Mouse (Mus musculus) fat pad, adult 2 months (tissue): ENCODE results near the gene Spred2.

ENCODE experiments used
- DNase-seq: peaks from one replicate; pipeline ENCODE4 v3.0.0-alpha.2; 2011; ENCODE audit warnings: low read depth, low spot score; ENCODE audit errors: extremely low read depth

Spred2 gene

DNA sequence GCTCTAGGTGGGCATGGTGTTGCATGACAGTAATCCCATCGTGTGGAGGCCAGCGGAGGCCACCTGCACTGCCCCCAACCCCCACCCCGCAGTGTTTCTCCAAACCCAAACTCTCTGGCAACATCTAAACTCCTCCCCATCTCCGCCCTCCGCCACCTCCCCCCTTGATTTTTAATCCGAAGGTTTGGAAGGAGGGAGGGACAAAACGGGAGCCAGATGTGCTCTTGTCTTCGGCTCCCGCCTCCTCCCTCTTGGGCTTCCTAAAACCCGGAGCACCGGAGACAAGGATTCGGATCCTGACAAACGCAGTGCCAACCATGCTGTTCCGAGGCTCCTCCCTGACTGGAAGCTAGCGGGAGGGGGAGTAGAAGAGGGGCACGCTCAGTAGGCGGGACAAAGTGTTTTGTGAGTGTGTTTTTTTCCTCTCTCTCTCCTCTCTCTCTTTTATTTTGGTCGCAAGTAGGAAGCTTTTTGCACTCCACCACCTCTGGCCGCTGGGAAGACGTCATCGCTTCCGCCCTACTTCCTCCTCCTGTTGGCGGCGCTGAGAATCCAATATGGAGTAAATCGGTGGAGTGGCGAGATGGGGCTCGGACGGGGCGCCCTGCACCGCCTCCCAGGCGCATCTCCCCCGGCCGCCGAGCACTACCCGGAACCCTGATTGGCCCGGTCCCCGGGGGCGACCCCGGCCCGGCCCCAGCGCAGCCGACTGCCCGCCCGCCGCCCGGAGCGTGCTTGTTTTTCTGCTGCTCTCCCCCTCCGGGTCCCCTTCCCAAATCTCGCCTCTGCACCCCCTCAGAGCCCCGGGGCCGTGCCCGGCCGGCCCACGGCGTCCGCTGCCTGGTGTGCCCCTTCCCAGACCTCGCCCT, at the start of gene Spred2:
Gene Spred2, plus strand, starts transcription at position 488 of the 869 bp plus-strand sequence.
- DNase-seq = peak; percentile 91

DNA sequence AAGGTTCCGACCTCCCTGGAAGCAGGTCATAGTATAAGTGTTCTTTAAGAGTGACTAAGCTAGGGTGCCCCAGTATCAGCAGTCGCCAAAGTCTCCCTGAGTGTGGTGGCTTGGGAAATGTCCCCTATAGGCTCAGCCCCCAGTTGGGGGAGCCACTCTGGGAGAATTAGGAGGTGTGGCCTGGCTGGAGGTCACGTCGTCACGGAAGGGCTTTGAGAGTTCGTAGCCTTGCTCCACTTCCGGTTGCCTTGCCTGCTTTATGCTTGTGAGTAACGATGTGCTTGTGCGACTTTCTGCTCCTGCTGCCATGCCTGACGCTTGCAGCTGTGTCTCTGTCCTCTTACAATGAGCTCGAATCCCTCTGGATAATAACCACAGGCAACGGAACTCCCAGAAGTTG, 48.6 kb upstream of the Spred2 start:
- DNase-seq = no peak

DNA sequence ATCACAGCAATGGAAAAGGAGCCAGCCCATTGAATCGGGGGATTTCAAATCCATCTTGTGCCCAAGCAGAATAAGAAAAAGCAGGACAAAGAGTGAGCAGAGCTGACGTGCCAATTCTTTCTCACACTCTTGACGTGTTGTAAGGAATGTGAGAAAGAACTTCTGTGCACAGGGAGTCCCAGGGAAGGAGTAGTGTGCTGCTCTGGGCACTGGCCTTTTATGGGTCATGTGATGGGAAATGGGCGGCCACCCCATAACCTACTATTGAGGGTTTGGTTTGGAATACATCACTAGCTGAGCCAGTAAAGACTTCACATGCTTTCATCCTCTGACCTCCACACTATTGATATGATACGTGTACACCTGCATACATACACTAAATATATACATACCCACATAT, 48.2 kb upstream of the Spred2 start:
- no peak for DNase-seq

GRCm38 (mm10) chr11:19877239-19877915, 46.8 kb upstream of the Spred2 start:
- peak; percentile 85 for DNase-seq

DNA sequence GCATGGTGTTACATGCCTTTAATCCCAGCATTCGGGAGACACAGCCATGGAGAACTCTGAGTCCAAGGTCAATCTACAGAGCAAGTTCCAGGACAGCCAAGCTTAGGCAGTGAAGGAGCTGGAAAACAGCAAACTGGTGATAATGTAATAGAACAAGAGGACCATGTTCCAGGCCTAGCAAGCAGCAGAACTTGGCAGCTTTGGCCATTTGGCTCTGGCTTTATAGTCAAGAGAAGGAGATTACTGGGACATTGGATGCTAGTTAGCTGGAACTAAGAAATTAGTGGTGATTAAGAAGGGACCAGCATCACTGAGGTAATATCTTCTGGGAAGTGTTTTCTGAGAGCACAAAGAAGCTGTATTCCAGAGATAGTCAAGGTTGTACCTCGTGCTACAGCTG, 42.8 kb upstream of the Spred2 start:
- DNase-seq = no peak

DNA sequence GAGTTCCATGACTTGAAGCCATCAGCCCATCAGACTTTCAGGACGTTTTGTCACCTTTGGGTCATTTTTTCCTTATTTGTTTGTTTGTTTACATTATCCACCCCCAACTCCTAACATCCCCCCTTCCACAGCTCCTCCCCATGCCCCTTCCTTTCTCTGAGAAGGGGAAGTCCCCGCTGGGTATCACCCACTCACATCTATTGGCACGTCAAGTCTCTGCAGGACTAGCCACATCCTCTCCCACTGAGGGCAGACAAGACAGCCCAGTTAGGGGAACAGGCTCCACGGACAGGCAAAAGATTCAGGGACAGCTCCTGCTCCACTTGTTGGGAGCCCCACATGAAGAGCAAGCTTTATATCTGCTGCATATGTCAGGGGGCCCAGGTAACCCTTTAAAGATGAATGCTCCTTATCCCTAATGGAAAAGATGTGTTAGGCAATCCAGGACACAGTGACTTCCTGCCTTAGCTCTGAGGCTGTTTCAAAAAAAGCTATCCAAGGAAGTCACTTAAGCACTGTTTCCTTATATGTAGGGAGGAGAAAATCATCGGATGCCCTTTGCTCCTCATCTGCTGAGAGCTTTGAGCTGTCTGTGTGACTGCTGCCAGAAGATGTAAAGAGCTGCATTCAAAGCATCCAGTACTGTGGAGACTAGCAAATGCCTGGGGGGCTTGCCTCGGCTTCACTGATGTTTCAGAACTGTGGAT, 33.3 kb upstream of the Spred2 start:
- no peak for DNase-seq

GRCm38 (mm10) chr11:19893233-19893632, 30.9 kb upstream of the Spred2 start:
- no peak for DNase-seq

DNA sequence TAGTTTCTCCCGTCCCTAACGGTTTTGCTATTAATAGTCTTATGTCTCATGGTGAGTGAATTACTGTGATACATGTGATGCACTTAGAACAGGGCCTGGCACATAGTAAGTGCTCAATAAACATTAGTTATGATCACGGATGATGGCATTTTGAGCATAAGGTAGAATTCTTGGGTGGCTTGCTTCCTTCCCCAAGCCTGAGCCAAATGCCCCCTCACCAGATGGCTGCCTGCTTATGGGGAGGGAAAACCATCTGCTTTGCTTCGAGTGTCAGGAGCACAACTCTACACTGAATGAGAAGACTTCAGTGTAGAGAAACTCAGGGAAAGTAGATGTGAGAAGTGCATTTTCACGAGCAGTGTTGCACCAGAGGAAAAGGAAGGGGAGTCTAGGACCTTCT, 24.6 kb upstream of the Spred2 start:
- no peak for DNase-seq

GRCm38 (mm10) chr11:19900712-19901111, 23.5 kb upstream of the Spred2 start:
- no peak for DNase-seq

GRCm38 (mm10) chr11:19911216-19911615, 13.0 kb upstream of the Spred2 start:
- DNase-seq = no peak

DNA sequence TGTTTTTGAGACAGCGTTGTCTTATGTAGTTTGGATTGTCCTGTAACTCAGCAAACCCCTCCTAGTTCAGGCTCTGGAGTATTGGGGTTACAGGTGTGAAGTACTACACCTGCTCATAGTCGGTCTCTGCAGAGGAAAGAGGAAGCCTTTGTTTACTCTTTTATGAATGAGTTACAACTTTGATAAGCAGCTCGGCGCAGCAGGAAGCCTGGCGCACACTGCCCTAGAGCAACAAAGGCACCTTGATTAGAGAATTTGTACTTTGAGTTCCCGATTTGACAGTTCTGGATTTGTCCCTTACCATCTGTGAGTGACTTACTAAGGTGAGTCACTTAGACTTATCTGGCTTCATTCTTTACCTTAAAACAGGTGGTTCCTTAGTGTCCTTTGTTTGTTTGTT, 12.0 kb upstream of the Spred2 start:
- no peak for DNase-seq

- DNase-seq = no peak
Measured at GRCm38 (mm10) chr11:19912661-19913060, 11.5 kb upstream of the Spred2 start.

- DNase-seq = no peak
Measured at GRCm38 (mm10) chr11:19913761-19914160, 10.4 kb upstream of the Spred2 start.

GRCm38 (mm10) chr11:19917381-19918245, 6.6 kb upstream of the Spred2 start:
- DNase-seq = peak; percentile 88

GRCm38 (mm10) chr11:19918246-19918540, 6.0 kb upstream of the Spred2 start:
- DNase-seq = no peak

- no peak for DNase-seq
Measured at GRCm38 (mm10) chr11:19919460-19919784, 4.8 kb upstream of the Spred2 start.

- DNase-seq = no peak
Measured at GRCm38 (mm10) chr11:19919785-19920671, 4.1 kb upstream of the Spred2 start.

DNA sequence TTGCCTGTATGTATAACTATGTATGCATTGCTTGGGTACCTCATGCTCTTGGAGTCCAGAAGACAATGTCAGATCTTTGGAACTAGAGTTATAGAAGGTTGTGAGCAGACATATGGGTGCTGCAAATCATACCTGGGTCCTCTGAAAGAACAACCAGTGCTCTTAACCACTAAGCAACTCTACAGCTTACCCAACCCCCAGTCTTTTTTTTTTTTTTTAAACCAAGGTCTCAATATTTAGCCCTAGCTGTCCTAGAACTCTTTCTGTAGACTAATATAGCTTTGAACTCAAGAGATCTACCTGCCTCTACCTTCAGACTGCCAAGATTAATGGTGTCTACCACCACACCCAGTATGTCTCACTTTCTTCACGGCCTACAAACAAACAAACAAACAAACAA, 2.5 kb upstream of the Spred2 start:
- DNase-seq = no peak

- DNase-seq = no peak
Measured at GRCm38 (mm10) chr11:19922208-19922607, 2.0 kb upstream of the Spred2 start.

DNA sequence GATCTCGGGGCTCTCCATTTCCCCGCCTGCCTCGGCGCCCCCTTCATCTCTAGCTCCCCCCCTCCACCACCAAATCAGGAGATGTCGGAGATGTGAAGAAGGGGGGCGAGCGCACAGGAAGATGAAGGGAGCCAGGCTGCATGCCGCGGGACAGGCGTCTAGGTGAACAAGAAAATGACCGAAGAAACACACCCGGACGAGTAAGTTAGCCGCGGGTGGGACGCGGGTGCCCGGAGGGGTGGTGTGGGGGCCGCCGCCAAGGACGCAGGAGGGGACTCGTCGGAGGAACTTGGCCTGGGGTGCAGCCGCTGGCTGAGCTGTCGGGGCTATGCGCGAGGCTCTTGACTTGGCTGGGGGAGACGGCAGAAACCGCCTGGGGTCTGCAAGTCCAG, 578 bp downstream of the Spred2 start:
- DNase-seq = no peak
